Mouse (Mus musculus) stomach, embryonic 16.5 days (tissue): ENCODE measurements around the gene 1700011M02Rik. TPM values are rescaled to one million over a fixed set of nuclear protein-coding genes. Genes with fewer than 3 reads are reported as not detected.
"Not testable (repeated sequence)": the region's sequence is repeated elsewhere in the genome, so short reads cannot be mapped to it uniquely, and the experiment has no call there.

Source experiments
- ATAC-seq: fragments of 200-750 bp; cut with Nextera tagmentation; 2 replicates; pipeline ENCODE4 v1.8.0; 2017; ENCODE audit warnings: moderate number of reproducible peaks, moderate TSS enrichment; ENCODE audit not compliant: insufficient read depth, low FRiP score
- H3K27ac ChIP-seq: fragments of 300-500 bp; sonication (generic); 2 replicates; pipeline ENCODE4 v1.5.1; 2014; ENCODE audit warnings: low read length
- H3K27me3 ChIP-seq: fragments of 300-500 bp; sonication (generic); 2 replicates; pipeline ENCODE4 v1.6.1; 2014; ENCODE audit warnings: low read length, control low read depth, mixed read lengths; ENCODE audit not compliant: control insufficient read depth, insufficient read depth
- H3K36me3 ChIP-seq: fragments of 300-500 bp; sonication (generic); 2 replicates; pipeline ENCODE4 v1.6.1; 2014; ENCODE audit warnings: low read length; ENCODE audit not compliant: control insufficient read depth, insufficient read depth
- H3K4me1 ChIP-seq: fragments of 300-500 bp; sonication (generic); 2 replicates; pipeline ENCODE4 v1.6.1; 2014; ENCODE audit warnings: low read length, control low read depth, mixed read lengths; ENCODE audit not compliant: control insufficient read depth, insufficient read depth
- H3K4me2 ChIP-seq: fragments of 300-500 bp; sonication (generic); 2 replicates; pipeline ENCODE4 v1.6.1; 2014; ENCODE audit warnings: low read depth, low read length, mixed read lengths
- H3K4me3 ChIP-seq: fragments of 300-500 bp; sonication (generic); replicated peaks from 2 replicates; pipeline ENCODE4 v1.5.1; 2014; ENCODE audit warnings: mild to moderate bottlenecking, low read length
- H3K9ac ChIP-seq: fragments of 300-500 bp; sonication (generic); 2 replicates; pipeline ENCODE4 v1.6.1; 2014; ENCODE audit warnings: low read length
- H3K9me3 ChIP-seq: fragments of 300-500 bp; sonication (generic); replicated peaks from 2 replicates; pipeline ENCODE4 v1.6.1; 2016; ENCODE audit warnings: low read length, control low read depth; ENCODE audit not compliant: control insufficient read depth
- WGBS: fragments of 180-500 bp; shearing (Covaris S2); extraction: QIAGEN DNeasy Blood & Tissue Kit; methylation state at CpG from one replicate; pipeline ENCODE4 v1.1.7; 2014; 5-methylcytosine and 5-hydroxymethylcytosine counted together
- polyA plus RNA-seq: library from polyadenylated mRNA; unstranded; fragments of >200 nt; fragmentation: Nextera tagmentation; extraction: Ambion mirVana; gene quantifications from 2 replicates; pipeline ENCODE4 v1.2.1, GENCODE M21; 2015

1700011M02Rik gene
- polyA plus RNA-seq, 1 experiment from 2014 or later, result not detected

- not testable (repeated sequence) for H3K27me3 ChIP-seq, H3K4me3 ChIP-seq, H3K9ac ChIP-seq, H3K36me3 ChIP-seq, H3K4me1 ChIP-seq, H3K27ac ChIP-seq, ATAC-seq, H3K9me3 ChIP-seq, H3K4me2 ChIP-seq
- WGBS, result 88% methylated on average over 11 of the region's 11 CpGs
Measured at GRCm38 (mm10) chrX:102950136-102950535, 41.4 kb downstream of the 1700011M02Rik start.

GRCm38 (mm10) chrX:102958917-102959316 is 50.2 kb downstream of the 1700011M02Rik start:
- H3K4me1 ChIP-seq, result no peaks in the 10 kb centered on the region
- no peaks in the 10 kb centered on the region for H3K9me3 ChIP-seq
- H3K9ac ChIP-seq, result no peak overlapping the region
- no peak for ATAC-seq
- H3K4me2 ChIP-seq, result no peak overlapping the region
- no peak overlapping the region for H3K4me3 ChIP-seq
- H3K27ac ChIP-seq, result no peak overlapping the region
- 29% methylated on average over 4 of the region's 4 CpGs for WGBS
- H3K36me3 ChIP-seq, result no peaks in the 10 kb centered on the region
- no peaks in the 10 kb centered on the region for H3K27me3 ChIP-seq

Other genes with a start within 250 kb of the 1700011M02Rik start
- gene Gm3880, start 221.9 kb upstream of the 1700011M02Rik start, polyA plus RNA-seq, result not detected in 2 replicates
- not detected in 2 replicates for gene Gm9112, start 201.3 kb upstream of the 1700011M02Rik start, polyA plus RNA-seq
- not detected in 2 replicates for gene Dmrtc1b, start 201.0 kb upstream of the 1700011M02Rik start, polyA plus RNA-seq
- gene Dmrtc1c1, start 105.9 kb upstream of the 1700011M02Rik start, polyA plus RNA-seq, result not detected in 2 replicates
- gene Dmrtc1c2, start 54.3 kb upstream of the 1700011M02Rik start, polyA plus RNA-seq, result not detected in 2 replicates
- not detected in 2 replicates for gene 1700031F05Rik, start 40.9 kb upstream of the 1700011M02Rik start, polyA plus RNA-seq
- gene Dmrtc1a, start 218 bp upstream of the 1700011M02Rik start, polyA plus RNA-seq, result 0.79 and 1.3 TPM in 2 replicates
- not detected in 2 replicates for gene 1700018G05Rik, start 19.5 kb downstream of the 1700011M02Rik start, polyA plus RNA-seq